Mouse (Mus musculus) induced T-regulatory cell, adult 2 months (primary cell): ENCODE results near the gene Bloc1s4.

Source experiments
- DNase-seq: peaks from one replicate; pipeline ENCODE4 v3.0.0-alpha.2; 2012; ENCODE audit warnings: low read depth

The Bloc1s4 gene

DNA sequence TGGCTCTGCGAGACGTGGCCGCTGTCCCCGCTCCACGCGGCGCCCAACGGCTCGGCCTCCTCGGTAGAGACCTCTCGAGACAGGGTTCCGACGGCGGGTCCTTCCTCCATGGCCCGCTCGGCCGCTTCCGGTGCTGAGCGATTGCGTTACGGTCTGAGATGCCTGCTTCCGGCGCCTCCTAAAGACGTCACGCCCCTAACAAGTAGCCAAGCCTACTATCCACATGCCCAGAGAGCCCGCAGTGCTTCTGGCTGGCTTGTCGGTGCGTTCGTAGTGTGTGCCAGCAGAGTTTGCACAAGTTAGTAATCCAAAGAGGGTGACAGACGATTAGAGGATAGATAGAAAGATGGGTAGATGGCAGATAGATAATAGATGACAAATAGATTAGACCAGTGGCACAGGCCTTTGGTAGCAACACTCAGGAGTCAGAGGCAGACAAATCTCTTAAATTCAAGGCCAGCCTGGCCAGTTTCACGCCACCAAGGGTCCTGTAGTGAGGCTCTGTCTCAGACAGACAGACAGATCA lies at the start of gene Bloc1s4:
Gene Bloc1s4, minus strand, starts transcription at position 115 of the 526 bp plus-strand sequence.
- DNase-seq = peak; percentile 94

DNA sequence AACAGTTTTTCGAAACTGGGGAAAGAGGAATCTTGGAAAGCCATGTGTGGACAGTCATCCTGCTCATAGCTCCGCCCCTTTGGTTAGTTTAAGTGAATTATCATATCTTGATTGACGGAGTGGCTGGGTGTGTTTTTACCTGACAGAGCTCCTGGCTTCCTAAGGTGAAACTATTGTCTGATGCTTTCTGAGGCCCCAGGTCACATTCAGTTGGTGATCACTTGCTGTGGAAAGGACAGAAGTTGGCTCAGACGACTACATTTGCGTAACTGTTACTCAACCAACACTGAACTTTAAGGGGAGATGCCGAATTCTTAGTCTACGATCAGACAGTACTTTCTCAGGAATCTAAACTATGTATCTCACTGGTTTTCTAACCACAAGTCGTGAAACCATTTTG lies 48.8 kb upstream of the Bloc1s4 start:
- no peak for DNase-seq

DNA sequence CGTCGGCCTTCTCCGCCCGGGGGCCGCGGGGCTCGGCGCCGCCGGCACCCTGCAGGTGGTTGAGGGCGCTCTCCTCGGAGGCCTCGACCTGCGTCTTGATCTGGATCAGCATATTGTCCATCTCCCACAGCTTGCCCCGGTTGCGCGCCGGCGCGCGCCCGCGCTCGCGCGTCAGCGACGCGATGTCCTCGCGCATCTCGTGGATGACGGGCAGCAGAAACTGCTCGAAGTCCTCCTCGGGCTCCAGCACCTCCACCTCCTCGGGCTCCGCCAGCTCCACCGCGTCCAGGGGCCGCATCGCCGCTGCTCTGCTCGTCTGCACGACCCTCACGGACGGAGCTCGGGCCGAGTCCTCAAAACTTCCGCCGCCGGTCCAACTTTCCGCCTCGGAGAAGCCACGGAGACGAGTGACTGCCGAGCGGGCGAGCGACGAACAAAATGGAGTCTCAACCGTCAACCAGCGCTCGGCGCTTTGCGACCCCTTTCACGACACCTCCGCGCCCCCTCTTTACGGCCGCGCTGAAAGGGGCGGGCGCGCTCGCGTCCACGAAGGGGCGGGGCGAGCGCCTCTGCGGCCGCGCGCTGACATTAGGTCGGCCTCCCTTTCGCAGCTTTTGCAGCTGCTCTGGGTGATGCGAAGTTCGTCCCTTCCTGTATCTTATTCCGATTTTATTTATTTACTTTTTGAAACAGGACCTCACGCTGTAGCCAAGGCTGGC lies 48.0 kb upstream of the Bloc1s4 start, which contains the start of gene Mrfap1:
Gene Mrfap1, minus strand, starts transcription at position 477 of the 719 bp plus-strand sequence.
- peak; percentile 97 for DNase-seq

DNA sequence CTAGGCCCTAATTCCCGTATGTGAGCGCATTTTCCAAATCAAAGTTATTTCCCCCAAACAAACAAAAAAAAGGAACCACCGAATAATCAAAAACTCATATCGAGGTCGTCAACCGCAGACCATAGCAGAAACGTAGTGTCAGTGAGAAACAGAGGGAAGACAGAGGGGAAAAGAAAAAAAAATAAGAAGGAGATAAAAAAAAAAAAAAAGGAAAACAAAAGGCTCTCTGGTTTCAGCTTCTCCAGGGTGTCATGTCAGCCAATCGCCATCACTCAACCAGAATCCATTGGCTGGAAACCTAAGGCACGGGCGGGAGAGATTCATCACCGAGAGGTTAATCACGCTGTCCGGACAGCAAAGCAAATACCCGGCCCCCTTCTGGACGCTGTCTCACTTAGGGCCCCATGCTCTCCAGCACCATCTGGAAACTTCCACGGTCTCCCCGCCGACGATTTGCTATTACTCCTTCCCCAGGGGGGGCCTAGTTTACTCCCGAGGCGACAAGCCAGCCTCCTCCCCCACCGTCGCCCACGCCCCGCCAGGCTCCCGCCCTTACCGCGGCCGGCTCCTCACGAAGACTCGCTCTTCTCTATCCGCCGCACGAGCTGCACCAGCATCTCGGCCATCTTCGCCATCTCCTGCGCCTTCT lies 47.3 kb upstream of the Bloc1s4 start:
- DNase-seq = peak; percentile 75

DNA sequence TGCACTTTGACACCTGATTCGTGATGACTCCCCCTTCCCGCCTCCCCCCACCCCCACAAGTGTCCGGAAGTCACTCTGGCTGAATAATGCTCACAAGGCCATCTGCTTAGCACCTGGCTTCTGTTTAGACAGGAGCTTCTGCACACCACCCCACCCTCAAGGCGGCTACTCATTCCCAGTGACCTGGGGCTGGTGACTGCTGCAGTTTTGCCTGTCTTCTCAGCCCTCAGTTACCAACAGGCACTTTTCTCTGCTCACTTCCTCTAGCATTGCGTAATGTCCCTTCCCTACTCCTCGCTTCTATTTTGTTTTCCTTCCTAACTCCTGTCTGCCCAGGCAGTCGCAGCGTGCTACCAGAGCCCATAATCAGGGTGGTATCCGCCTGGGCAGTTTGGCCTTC lies 43.4 kb upstream of the Bloc1s4 start:
- no peak for DNase-seq

DNA sequence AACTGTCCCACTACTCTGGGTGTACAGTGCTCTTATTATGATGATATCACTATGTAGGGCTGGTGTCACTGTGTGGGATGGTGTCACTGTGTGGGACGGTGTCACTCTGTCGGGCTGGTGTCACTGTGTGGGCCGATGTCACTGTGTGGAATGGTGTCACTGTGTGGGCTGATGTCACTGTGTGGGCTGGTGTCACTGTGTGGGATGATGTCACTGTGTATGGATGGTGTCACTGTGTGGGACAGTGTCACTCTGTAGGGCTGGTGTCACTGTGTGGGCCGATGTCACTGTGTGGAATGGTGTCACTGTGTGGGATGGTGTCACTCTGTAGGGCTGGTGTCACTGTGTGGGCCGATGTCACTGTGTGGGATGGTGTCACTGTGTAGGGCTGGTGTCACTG lies 37.6 kb upstream of the Bloc1s4 start:
- no peak for DNase-seq

DNA sequence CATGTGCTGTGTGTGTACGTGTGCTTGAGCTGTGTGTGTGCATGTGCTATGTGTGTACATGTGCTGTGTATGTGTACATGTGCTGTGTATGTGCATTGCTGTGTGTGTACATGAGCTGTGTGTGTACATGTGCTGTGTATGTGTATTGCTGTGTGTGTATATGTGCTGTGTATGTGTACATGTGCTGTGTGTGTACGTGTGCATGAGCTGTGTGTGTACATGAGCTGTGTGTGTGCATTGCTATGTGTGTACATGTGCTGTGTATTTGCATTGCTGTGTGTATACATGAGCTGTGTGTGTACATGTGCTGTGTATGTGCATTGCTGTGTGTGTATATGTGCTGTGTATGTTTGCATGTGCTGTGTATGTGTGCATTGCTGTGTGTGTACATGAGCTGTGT lies 31.1 kb upstream of the Bloc1s4 start:
- DNase-seq = no peak

DNA sequence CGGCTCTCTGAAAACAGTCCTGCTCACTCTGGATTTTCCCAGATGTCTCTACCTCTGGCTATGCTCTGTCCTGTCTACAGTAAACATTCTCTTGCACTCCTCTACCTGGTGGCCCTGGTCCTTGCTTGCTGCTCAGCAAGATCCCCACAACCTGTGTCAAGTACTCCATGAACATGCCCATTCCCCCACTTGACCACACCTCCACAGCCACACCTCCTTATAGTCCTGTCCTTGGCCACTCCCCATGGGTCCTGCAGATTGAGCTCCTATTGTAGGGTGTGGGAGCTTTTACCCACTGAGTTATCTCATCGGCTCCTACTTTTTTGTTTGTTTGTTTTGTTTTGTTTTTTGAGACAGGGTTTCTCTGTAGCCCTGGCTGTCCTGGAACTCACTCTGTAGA lies 30.5 kb upstream of the Bloc1s4 start:
- DNase-seq = no peak

DNA sequence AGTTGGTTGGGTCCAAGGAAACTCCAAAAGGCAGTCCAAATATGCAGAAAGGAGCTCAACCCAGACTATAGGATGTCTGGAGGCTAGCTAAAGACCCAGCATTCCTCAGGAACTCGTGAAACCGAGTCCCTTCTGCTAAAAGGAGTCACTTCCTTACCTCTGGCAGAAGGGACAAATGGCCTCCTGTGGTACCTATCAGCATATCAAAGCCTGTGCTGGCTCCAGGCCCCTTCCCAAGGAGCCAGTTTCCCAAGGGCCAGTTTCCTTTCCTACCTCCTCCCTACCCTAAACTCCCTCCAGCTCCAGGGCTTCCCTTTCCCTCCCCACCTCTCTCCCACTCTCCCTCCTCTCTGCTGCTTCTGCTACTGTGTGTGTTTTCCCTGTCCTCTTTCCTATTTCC lies 28.7 kb upstream of the Bloc1s4 start:
- DNase-seq = no peak

DNA sequence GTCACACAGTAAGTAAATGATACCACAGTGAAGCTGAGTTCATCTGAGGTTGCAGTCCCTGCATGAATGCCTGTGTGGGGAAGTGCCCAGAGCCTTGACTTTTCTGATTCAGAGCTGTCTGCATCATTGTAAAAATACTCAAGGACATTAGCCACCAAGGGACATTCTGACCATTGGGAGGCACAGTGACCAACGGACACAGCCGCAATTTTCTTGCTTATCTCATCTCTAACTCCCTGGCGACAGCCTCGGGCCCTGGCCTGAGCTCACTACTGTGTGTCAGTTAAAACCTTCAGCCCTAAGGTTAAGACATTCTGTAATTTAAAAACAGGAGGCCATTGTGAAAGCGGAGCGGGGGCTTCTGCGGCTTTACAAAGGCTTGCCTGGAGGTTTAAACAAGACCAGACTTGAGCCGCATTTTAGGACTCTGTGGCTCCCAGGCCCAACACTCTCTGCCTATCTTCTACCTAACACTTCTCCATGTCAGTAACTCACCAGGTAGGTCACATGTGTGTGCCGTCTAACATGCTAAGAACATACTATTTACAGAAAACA lies 27.6 kb upstream of the Bloc1s4 start:
- DNase-seq = no peak

DNA sequence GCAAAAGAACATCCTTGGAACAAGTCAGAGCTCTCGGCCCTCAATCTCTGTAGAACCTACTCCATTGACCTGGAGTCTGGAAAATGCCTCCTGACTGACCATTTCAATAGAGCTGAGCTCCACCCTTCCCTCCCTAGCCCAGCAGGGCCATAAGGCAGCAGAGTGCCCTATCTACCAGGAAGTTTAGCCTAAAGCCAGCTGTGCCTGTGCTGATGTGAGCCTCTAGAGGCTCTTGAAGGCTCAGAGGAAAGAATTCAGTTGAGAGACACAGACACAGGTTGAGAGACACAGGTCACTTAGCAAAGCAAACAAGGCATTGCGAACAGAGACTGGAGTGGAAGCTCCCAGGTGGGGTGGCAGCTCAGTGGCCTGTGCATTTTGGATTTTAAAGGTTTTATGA lies 26.9 kb upstream of the Bloc1s4 start:
- no peak for DNase-seq

DNA sequence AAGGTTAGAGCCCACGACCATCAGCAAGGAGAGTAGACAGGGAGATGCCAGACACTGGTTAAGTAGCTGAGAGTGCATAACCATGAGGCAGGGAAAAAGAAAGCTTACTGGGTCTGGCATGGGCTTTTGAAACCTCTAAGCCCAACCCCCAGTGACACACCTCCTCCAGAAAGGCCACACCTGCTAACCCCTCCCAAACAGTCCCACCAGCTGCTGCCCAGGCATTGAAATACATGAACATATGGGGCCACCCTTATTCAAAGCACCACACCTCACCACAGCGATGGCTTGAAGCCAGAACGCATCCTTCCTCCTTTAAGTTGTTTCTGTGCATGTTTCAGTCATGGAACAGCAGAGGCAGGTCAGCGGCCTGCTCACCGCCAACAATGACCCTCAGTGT lies 24.1 kb upstream of the Bloc1s4 start:
- no peak for DNase-seq

DNA sequence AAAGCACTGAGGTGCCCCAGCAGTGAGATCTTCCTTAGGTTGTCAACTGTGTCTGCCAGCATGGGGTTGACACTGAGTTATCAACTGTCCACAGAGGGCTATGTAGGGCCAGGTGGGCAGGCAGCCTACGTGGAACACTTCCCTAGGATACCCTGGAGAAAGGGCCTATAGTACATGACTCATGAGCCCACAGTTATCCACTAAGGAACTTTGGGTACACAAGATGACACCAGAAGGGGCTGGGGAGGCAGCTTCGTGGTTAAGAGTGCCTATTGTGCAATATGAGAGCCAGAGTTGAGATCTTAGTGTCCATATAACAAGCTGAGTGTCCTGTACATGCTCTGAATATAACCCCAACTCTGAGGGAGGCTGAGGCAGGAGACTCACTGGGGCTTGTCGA lies 21.2 kb upstream of the Bloc1s4 start:
- DNase-seq = no peak

DNA sequence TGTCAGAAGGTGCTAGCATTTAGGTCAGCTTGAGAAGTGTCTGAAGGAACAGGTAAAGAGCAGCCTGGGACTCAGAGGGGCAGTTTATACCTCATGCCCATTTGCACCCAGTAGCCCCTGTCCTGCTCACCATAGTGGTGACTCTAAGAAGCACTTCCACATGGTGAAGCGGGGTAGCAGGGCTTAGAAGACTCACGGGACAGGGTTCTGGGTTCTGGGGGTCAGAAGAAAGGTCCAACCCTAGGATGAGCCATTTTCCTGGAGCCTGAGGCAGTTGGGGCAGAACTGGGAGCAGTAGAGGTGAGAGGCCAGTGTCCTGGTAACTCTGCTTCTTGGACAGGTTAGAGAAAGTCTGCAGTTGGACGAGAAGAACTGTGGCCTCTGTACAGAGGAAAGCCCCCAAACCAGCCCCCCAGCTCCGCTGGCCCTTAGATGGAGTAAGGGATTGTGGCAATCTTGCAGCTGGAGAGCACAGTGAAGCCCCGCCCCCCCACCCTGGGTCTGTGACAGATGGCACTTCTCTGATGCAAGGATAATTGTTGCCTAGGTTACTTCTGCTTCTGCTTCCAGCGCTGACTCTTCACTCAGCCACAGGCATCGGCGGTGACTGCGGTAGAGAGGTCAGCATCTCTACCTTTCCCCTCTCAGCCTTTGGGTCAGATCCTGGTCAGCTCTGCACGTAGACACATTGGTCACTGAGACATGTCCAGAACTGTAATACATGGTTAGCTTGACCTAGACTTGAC lies 18.7 kb upstream of the Bloc1s4 start:
- DNase-seq = no peak

DNA sequence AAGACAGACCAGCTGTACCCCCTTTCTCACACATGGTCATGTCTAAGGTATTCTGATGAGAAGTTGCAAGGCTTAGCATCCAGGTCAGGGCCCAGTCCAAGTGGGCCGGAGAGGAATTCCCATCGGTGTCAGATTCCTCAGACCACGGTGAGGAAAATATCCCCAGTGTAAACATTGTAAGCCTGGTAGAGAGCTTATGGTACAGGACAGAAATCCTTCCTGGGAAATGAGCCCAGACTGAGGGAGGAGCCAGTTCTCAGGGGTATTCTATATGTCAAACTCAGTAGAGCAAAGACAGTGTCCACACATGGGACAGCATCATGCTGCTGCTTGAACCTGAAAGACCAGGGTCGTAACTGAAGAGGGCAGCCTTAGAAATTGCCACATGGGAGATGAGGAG lies 11.4 kb upstream of the Bloc1s4 start:
- no peak for DNase-seq

DNA sequence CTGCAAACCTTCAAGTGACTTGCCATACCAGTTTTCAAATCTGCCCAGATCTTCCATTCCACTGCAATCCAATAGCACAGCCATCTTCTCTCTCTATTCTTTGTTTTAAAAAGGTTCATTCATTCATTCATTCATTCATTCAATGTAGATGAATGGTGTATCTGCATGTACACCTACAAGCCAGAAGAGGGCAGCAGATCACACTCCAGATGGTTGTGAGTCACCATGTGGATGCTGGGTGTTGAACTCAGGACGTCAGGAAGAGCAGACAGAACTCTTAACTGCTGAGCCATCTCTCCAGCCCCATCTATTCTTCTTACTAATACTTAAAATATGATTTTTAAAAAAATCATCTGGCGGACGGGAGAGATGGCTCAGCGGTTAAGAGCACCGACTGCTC lies 8.6 kb upstream of the Bloc1s4 start:
- peak; percentile 58 for DNase-seq

DNA sequence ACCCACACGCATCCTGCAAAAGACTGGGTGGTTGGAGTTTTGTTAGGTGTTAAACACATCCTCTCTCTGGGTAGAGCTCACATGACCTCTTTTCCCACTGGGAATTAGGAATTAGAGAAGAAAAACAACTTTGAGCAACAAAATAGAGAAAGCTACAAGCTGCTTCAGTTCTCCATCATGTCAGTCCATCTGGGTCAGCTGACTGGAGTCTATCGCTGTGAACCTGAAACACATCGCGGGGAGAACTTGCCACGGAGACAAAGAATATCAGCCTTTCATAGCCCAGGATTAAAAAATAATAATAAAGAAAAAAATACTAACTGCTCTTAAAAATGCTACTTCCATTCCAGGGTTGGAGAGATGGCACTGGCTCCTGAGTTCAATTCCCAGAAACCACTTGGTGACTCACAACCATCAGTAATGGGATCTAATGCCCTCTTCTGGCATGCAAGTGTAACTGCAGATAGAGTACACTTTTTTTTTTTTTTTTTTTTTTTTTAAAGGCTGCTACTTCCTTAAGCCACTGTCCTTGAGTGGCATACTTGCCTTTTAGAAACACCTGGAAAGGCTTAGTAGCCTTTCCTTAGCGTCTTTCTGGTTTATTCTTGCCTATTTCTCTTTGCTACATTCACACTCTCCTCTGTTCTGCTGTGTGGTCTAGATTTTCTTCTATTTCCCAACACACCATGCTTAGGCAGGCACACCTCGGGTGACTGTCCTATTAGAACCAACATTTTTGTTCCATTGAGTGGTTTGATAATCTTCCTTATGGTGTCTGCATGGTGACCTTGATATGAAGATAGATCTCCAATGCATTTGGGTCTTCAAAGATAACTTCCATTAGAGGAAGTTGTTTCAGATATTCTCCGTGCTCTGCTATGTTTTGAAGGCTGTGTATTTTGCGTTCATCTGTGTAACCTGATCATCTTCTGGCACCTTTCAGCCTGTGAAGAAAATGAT lies 1.9 kb upstream of the Bloc1s4 start:
- peak; percentile 66 for DNase-seq

DNA sequence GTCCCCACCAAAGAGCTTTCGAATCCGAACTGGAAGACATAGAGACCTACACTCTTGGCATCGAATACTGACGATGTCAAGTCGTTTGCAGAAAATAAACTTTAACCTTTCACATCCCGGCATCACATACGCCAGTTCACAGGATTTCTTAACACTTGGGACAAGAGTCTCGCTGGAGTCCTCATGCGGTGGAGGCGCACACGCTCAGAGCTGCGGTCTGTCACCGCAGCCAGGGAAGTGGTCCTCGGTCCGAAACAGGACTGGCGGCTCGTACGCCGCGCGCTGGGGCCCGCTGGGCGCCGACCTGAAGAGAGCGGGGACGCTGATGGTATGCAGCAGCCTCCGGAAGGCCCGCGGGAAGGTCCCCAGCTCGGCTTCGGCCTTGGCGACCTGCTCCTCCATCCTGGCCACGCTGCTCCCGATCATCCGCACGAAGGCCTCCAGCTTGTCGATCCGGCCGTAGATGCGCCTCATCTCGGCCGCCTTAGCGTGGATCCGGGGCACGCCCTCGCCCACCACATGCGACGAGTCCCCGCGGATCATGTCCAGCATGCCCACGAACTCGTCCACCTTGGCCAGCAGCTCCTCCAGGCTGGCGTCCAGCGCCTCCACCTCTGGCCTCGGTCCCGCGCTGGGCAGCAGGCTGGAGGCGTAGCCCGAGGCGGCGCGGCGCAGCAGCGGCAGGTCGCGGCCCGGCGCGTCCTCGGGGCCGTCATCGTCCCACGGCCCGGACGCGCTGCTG lies 485 bp downstream of the Bloc1s4 start:
- DNase-seq = peak; percentile 51

DNA sequence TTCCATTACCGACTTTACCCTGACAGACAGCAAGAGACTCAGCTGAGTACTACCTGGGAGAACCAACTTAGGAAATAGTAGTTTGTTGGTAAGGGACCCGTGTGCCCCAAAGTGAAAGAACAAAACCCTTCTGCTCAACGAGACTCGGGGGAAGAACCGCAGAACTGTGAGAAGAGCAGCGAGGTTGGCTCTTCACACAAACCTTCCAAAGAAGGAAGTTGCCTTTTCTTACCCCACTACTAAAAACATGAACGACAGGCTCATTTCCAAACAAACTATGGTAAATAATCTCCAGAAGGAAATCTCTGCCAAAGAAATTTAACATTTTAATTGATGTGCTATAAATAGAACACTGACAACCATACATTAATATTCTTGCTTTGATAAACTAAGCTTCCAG lies 1.4 kb downstream of the Bloc1s4 start:
- peak; percentile 18 for DNase-seq

DNA sequence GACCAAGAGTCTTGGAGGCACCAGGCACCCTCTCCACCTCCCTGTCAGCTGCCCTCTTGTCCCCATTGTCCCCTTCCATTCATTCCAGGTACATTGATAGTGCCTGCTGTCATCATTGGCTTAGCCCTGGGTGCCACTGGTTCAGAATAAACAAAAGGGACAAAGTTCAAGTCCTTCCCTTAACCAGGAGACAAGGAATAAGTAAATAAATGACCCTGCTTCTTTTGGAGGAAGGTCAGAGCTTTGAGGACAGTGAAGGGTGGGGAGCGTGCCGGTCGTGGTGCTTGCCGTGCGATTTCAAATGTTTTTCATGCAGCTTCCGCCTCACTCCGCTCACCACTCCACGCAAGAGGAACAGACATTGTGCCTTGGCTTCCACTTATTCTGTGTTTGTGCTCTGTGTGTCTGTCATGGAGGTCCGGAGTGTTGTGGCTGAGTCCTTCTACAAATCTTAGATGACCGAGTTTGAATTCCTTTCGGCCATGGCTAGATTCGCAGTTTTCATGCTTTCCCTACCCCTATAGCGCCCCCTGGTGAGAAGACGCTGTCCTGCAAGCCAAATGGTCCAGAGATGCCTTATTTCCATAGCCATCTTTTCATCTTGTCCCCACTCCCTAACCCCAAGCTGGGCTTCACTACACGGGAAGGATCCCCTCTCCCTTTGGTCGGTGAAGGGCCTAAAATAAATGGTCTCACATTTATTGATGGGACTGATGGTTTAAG lies 6.2 kb downstream of the Bloc1s4 start:
- DNase-seq = peak; percentile 89
